Mouse (Mus musculus) urinary bladder, postnatal 25 days (tissue): ENCODE measurements at regions not wholly inside any gene's neighbourhood (a gene's known extent, or its start where the extent isn't known, plus 50 kb on each side); places are given as distances from the start of the nearest gene placed in this dataset.

Source experiments
- DNase-seq: peaks from one replicate; pipeline ENCODE4 v3.0.0; 2022; ENCODE audit warnings: low spot score

DNA sequence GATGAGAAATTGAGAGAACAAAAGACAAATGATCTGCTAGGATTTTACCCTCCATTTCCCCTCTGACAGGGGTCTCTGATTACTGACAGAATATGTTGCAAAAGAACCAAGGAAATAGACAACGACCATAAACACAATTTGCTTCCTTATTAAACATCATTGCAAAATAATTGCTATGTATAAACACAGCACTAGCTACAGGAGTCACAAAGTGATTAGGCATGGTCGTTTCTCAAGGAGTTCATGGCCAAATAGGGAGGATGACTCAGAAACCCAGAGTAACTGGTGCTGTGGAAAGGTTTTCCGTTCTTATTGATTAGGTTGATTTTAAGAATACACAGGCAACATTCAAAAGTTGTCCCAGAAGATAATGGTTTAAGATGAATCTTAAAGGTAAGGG lies 180.4 kb downstream of the Gm12728 start:
- no peak for DNase-seq

GRCm38 (mm10) chr4:105972736-105973135 lies 183.1 kb downstream of the Gm12728 start:
- DNase-seq, result no peak

- no peak for DNase-seq
These were observed 184.2 kb downstream of the Gm12728 start for GRCm38 (mm10) chr4:105973769-105974397.

DNA sequence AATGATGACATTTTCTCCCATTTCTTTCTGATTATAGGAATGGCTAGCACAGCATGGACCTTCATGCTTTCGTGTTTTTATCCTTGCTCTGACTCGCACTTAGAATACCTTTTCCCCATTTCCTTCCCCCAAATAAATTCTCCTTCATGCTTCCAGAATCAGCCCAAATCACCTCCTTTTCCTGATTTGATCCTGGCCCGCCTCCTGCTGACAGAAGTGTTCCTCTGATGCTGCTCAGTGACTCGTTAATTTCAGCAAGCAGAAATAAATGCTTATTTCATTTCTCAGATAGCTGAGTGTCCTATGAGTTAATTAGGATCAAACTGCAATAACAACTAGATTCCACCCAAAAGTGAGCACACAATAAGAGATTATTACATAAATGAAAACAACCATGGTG lies 185.3 kb downstream of the Gm12728 start:
- DNase-seq, result no peak

DNA sequence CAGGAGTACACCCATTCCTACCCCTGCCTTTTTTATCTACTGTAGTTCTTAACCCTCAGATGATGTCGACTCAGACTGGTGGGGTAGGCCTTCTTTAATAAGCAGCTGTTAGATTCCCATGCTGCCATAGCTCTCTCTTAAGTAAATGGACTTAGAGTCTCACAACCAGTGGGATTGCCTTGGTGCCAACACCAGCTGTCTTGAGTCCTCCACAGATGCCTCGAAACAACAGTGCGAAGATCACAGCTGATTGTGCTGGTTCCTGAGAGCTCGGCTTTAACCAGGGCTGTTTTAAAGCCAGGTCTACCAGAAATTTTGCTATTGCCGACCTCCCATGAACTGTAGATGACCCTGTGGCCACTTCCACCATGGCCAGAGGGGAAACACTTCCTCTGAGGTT lies 189.4 kb downstream of the Gm12728 start:
- DNase-seq, result no peak

DNA sequence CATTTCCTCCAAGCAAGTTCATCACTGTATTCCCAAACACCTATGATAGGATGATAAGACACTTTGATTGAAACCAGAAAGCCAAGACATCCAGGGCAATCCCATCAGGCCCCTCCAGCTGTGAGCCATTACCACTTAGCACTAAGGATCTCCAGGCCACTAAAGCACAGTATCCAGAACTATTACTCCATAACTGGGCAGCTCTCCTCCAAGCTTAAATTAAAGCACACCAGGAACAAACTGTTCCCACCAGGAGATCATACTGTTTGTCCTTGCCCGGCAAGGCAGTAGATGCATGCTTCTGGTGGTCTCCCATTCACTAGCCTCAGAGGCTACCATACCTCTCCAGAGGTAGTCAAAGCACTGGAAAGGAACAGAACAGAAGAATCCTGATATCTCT lies 193.3 kb downstream of the Gm12728 start:
- no peak for DNase-seq

GRCm38 (mm10) chr4:105987963-105988602 lies 198.4 kb downstream of the Gm12728 start:
- no peak for DNase-seq

DNA sequence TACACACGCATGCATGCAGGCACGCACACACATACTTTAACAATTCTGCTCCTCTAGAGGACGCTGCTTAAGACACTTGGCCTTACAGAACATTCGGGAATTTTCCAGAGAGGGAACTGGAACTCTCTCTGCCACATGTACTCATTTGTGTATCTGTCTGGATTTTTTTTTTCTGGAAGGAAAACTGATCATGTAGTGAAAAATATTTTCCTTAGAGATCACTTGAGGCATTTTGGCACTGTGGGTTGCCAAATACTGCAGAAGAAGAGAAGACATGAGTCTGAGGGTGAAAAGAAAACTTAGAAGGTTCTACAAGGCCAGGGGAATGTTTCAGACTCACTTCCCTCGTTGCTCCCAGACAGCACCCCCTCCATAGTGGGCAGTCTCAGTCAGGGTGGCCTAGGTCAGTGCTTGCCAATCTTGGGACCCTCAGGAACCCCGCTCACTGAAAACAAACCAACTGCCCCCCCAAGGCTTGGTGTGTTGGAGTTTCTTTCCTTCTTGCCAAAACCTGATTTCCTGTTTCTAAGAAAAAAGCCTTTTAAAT lies 203.0 kb downstream of the Gm12728 start:
- DNase-seq, result no peak

GRCm38 (mm10) chr4:105994390-105994798 lies 204.7 kb downstream of the Gm12728 start:
- no peak for DNase-seq

DNA sequence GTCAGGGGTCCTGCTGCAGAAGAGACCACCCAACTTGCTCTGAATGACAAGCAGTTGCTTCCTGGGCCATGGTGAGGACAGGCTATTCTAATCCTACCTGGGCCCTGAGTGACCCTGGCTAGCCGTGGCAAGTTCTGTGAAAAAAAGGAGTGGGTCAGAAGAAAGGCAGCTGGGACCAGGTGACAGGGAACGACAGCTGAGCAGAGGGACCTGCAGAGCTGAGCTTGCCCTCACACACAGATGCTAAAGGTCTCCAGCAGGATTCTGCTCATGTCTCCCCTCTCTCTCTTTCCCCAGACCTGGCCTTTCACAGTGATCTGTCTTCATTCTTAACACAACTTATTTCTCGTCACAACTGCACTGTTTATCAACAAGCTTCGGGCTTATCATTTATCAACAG lies 206.4 kb downstream of the Gm12728 start:
- no peak for DNase-seq

DNA sequence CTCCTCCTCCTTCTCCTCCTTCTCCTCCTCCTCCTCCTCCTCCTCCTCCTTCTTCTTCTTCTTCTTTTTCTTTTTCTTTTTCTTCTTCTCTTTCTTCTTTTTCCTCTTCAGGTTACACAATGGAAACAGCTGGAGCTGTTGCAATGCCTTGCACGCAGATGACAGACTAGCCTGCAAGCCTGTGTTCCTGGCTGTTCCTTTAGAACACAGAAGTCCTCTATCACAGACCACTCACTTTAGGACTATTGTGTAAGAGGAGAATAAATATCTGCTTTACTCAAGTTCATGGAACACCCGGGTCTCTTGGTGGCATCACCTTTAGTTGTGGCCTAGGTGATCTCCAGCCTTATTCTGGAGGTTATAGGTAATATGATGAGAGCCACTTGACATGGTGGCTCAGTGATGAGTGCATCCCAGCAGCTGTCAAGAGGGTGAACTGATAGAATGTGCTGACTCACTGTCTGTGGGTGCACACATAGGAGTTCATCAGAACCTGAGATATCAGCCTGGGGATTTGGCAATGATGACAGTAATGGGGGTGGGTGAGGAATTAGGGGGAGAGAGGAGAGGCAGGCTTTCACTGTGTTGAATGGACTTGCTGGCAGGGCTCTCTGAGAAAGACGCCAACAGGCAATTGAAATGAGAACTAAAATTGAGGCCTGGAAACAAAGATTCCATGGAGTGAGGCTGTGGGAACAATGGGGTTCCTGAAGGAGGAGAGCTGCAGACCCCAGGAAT lies 207.4 kb downstream of the Gm12728 start:
- no peak for DNase-seq

DNA sequence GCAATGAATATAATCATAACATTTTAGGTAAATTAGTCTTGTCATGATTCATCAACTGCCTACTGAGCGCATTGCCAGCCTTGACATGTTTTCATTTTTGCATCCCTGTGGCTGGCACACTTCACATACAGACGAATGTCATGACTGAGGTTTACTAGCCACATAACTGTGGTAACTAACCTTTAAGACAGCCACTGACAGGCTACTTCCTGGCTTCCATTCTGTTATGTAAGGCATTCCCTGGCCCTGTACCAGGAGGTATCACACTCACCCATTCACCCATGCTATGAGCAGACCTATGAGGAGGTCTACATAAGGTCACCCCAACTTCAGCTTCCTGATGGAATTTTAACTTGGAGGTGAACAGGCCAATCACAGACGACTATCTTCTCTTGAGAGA lies 212.8 kb downstream of the Gm12728 start:
- no peak for DNase-seq

DNA sequence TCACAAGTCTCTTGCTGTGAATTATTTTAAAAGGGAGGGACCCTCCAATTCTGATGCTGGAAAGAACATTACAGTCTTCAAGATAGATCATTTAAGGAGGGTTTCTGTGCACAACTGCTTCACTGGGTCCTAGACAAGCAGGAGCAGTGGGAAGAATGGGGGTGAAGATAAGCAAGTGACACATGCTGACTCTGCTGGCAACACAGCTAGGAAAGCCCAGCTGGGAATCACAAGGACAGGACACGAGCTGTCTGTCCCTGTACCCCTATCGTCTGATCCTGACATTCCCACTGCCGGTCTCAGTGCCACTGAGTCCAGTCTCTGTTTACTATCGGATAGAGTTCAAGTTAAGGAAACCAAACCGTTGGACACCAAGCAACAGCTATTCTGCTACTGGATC lies 216.3 kb downstream of the Gm12728 start:
- DNase-seq, result no peak

- no peak for DNase-seq
These were observed 217.9 kb downstream of the Gm12728 start for GRCm38 (mm10) chr4:106007334-106008190.

GRCm38 (mm10) chr4:106017065-106017646 lies 227.5 kb downstream of the Gm12728 start:
- no peak for DNase-seq

GRCm38 (mm10) chr4:106018936-106019335 lies 229.3 kb downstream of the Gm12728 start:
- no peak for DNase-seq

DNA sequence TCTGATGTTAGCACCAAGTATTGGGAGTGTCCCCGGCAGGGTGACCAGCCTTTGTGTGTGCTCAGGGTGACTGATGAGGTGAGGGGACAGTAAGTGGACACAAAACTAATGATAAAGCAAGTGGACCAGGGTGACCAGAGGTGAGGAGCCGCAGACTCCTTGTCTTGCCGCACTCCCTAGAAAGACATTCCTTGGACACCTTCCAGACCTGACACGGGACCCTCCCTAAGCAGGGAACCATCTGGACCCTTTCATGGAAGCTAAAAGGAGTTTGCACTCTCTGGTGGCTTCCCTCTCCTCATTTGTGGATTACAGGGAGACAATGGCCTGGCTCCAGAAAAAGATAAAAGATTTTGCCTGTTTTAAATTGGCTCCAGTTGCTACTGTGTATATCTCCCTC lies 230.7 kb downstream of the Gm12728 start:
- DNase-seq, result no peak

- no peak for DNase-seq
These were observed 234.9 kb downstream of the Gm12728 start for GRCm38 (mm10) chr4:106024591-106024990.

GRCm38 (mm10) chr4:106025966-106026637 lies 236.4 kb downstream of the Gm12728 start:
- DNase-seq, result no peak

- no peak for DNase-seq
These were observed 250.7 kb downstream of the Gm12728 start for GRCm38 (mm10) chr4:106040376-106040775.

- DNase-seq, result no peak
These were observed 252.8 kb downstream of the Gm12728 start for GRCm38 (mm10) chr4:106042456-106042855.
